Mouse (Mus musculus) liver, postnatal 0 days (tissue): ENCODE measurements around the gene Otx1.

Source experiments
- CTCF ChIP-seq: sonication (generic); IDR thresholded peaks from 2 replicates; pipeline ENCODE4 v1.5.1; 2016; ENCODE audit warnings: antibody characterized with exemption, low read depth
- EP300 ChIP-seq: IDR thresholded peaks from 2 replicates; pipeline ENCODE4 v1.6.1; 2016; ENCODE audit warnings: antibody characterized with exemption, low read depth, mild to moderate bottlenecking

DNA sequence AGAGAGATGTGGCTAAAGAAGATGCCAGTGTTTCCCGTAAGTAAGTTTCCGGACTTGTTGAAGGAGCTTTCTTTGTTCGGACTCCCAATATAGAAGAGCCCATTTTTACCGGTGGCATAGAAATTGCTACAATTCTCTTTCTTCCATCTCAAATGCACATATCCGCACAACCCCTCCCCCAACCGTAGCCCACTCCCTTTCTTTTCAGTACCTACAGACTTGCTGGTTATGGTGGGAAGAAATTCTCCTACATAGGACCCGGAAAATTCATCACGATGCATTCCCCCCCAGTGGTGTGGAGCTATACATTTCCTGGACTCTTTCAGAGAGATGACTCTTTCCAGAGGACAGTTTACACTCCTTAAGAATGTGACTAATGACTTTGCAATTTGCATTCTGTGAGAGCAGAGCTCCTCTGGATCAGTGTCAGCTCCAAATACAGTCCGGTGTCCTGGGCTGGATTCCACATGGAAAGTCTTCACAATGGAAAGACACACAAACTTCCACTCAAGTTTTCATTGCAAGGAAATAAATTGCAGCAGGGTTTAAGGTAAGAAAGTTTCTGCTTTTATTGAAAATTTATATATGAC is 2.7 kb upstream of the Otx1 start:
- TF ChIP-seq CTCF, result no peak
- no peak for TF ChIP-seq EP300
